Mouse (Mus musculus) fibroblast of lung, adult 2 months (primary cell): ENCODE measurements around the gene Rab28.
"Not testable (repeated sequence)": the region's sequence is repeated elsewhere in the genome, so short reads cannot be mapped to it uniquely, and the experiment has no call there.

Experiments used
- DNase-seq: peaks from one replicate; pipeline ENCODE4 v3.0.0-alpha.2; 2011; ENCODE audit warnings: low read depth

Rab28 gene

DNA sequence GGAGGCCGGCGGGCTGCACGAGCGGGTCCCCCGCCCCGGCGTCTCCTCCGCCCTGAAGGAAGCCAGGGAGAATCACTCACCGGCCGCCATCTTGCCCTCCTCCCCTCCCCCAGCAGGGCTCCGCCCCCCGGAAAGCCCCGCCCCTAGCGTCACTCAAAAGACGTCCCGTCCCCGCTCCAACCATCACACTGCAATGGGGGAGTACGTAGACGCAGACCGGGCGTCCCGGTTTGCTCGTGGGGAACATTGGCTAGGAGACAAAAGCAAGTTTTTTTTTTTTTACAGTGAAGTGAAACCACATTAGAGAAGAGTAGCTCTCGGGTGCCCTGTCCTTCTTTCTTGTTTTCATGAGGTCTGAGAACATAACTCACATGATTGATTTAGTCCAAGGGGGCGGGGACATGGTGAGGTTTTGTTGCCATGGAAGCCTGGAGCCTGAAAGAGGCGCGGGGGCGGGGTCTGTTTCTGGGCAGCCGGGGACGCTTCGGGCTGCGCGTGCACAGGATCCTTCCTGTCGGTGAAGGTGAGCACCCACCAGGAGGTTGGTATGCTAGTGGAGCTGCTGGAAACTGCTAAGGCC is at the start of gene Rab28:
Rab28 (minus strand) TSS at position 107 of the 580 bp plus-strand sequence.
- peak; percentile 82 for DNase-seq

DNA sequence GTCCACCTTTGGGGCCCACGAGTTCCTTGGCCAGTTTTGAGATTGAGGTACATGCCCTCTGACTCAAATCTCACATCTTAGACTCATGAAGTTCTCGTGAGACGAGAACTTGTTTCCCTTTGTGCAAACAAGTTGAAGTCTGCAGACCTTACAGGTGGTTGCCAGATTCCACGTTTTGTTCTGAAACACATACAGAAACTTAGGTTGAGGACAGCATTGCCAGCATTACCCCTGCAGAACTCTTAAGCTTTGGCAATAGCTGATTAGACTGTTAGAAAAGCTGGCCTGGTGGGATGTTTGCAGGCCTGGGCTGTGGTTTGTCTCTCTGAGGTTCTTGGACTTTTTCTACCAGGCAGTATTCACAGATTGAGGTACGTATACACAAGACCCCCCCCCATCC is 49.4 kb upstream of the Rab28 start:
- DNase-seq = no peak

DNA sequence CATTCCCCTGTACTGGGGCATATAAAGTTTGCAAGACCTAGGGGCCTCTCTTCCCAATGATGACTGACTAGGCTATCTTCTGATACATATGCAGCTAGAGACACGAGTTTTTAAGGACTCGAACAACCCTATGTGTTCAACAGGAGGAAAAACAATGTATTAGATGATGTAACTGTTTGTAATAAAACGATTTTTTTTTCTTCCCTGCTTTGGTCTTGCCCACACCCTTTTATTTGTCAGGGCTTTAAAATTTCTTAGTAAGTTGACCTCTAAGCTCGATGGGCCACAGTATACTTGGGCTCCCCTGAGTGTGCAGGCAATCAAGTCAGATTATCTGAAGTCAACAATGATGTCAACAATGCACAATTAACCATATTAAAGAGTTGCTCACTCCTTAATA is 48.4 kb upstream of the Rab28 start:
- DNase-seq = no peak

DNA sequence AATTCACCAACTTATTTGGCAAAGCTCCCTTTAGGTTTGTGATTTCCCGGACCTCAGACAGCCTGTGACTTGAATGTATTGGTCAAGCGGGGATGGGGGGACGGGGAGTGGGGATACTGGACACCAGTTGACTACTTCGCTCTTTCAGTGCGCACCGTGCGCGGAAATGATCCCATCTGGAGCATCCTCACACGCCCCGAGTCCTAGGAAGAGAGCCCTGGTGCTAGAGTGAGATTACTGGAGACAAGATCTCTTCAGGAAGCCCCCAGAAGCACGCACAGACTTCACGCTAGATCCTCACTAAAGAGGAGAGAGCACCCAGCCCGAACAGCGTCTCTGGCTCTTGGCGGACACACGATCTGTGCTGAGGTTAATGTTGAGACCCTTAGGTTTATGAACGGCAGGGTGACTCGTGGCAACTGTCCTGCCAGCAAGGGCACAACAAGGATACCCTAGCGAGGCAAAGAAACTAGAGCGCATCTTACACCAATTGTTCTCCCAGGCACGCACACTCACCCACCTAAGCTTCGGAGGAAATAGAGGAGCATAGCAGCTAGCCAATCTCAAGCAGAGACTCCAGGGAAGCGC is 47.5 kb upstream of the Rab28 start:
- no peak for DNase-seq

DNA sequence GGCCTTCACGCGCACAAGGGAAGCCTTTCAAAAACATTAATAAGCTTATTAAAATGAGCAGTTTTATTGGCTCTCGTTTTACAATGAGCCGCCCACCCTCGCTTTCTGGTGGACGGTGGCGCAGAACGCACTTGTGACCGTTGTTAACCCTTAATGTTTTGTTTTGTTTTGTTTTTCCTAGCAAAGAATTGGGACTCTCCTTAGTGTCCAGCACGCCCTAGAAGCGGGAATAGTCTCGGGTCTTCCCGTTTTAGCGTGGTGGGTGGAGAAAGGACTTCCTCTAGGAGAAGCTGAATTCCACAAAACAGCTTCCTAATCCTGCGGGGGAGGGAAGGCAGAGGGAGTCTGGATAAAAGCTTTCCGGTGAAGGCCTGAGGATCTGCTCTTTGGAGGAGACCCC is 46.9 kb upstream of the Rab28 start:
- DNase-seq = no peak

DNA sequence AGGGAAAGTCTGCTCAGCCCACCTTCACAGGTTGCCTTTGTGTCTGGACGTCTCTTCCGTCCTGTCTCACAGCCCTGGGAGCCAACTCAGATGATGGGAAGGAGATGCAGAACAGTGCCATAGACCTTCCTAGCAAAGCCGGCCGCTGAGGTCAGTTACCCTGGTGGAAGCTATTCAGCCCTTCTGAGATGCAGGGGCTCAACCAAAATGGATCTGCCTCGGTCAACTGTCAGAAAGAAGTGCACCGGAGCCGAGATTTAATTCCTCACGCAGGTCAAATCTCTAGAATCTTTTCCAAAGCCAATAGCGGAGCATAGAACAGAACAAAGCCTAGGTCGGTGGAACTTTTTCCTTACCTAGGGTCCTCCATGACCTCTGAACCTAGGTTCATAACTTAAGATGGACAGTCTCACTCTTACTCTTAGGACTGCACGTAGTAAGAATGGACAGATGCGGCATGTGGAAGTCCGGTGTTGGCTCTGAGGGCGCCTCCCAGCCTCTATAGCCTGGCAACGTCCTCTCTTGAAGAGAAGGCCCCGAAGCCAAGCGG is 46.3 kb upstream of the Rab28 start:
- no peak for DNase-seq

DNA sequence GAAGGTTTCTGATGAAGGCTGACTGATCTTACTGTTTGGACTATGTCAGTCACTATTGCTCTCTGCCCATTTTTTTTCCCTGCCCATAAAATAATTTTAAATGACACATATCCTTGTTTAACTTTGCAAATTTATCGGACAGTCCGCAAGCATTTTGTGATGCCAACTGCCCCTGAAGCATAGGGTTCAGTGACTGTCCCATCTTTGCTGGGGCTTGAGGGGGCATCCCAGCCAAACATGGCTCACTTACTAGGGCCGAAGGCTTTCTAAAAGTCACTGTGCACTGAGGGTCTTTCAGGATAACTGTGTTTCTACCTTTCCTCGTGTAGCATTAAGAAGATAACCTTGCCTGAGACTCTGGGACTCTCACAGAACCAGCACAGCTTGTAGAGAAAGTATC is 44.8 kb upstream of the Rab28 start:
- DNase-seq = no peak

DNA sequence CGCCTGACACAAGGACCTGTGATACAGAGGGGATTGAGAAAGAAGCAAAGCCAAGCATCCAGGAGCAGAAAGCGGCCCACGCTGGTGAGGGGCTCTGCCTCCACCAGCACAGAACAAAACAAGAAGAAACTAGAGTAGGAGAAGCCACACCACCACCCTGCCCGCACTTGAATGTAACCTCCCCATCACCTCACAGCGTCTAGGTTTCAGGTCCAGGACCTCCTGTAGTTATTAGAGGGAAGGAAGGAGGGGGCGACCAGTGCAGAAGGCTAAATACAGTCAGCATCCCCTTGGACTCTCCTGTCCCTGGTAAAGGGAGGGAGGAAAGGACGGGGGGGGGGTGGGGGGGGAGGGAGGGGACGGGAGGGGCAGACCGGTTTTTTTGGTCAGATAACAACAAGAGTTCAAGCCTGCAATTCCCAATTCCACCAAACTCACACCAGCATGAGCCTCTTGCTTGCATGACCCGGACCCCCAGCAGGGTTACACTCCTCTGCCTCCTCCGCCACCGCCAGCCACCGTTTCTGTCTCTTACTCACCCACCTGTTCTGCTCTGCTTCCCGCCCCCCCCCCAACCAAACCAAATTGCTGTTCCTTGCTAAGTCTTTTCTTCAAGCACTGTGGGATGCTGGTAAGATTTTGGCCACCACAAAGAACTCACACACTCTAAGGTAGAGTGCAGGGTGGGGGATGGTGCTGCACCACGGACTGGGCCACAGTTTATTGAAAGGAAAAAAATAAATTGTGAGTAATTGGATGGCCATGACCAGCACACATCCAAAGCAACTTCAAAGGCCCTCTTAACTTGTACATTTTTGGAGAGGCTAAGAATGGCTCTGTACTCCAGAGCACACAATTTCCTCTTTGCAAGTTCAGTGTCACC is 37.2 kb upstream of the Rab28 start:
- DNase-seq = no peak

DNA sequence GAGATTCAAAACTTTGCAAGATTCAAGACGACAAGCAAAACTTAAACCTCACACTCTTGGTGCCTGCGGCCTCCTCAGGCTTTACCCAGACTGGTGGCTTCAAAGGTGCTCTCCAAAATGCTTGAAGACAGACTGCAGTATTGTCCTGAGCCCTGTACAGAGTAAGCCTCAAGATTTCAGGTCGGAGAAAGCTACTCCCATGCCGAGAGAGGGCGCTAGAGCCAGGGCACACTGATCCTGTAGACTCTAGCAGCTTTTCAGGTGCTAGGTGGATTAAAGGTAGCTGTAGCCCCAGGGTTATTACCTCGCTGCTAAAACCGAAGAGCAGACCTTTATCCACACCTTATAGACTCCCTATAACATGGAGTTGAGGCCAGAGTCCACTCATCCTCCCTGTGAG is 36.3 kb upstream of the Rab28 start:
- DNase-seq = no peak

DNA sequence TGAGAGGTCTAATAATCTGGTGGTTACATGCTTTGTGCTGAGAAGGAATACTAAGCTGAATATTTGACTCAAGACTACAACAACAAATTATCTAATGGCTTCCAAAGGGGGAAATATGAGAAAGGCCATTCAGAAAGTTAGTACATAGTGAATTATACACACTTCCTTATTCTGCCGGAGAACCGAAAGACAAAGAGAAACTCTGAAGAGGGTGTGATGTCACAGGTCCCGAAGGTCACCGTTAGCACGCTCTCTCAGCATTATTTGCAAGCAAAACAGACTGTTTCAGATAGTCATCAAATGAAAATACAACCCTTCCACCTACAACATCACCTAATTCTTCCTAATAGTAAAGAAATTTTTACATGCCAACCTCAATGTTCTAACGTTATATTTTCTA is 30.9 kb upstream of the Rab28 start:
- DNase-seq = no peak

DNA sequence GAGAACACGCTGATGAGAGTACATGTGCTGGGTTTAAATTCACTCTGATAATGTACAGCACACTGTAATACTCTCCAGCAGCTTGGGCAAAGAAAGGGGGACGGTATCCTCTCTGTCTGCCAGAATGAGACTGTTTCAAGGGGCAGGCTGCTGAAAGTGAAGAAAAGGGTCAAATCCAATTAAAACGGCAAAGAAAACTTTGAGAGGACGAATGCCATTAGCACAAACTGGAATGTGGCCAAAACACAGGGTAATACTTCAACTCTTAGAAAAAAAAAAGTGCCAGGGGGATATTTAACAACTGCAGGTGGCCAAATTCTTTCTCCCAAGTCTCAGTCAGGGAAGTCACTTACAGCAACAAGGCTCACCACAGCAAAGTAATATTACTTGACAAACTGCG is 29.1 kb upstream of the Rab28 start:
- no peak for DNase-seq

DNA sequence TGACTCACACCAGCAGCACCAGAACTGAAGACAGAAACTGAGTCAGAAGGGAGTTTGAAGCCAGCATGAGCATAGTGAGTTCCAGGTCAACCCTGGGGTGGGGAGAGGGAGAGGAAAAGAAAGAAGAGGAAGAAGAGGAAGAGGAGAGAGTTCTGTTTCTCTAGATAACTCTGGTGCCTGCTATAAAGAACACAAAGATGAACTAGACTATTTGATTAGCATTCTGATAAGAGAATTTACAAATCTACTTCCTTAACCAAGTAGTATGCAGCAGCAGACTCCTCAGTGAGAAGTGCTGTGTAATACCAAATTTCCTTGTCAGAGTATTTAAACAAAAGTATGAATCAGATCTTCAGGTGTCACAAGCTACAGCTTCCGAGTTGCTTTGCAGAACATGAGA is 19.1 kb upstream of the Rab28 start:
- no peak for DNase-seq

DNA sequence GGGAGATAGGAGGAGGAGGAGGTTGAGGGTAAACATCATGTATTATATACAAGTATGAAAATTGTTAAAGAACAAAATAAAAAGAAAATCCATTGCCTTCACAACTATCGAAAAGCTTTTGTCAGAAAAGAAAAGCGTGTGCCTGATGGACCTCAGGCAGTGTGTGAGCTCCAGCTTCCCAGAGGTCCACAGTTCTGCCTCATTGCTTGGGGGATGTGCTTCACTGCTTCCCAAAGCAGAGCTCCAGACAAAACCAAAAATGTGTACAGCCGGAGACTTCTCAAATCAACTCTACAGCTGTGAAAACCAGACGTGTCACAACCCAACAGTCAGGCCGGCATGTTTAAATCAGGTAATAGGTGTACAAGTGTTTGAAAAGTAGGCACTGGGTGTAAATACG is 17.6 kb upstream of the Rab28 start:
- no peak for DNase-seq

DNA sequence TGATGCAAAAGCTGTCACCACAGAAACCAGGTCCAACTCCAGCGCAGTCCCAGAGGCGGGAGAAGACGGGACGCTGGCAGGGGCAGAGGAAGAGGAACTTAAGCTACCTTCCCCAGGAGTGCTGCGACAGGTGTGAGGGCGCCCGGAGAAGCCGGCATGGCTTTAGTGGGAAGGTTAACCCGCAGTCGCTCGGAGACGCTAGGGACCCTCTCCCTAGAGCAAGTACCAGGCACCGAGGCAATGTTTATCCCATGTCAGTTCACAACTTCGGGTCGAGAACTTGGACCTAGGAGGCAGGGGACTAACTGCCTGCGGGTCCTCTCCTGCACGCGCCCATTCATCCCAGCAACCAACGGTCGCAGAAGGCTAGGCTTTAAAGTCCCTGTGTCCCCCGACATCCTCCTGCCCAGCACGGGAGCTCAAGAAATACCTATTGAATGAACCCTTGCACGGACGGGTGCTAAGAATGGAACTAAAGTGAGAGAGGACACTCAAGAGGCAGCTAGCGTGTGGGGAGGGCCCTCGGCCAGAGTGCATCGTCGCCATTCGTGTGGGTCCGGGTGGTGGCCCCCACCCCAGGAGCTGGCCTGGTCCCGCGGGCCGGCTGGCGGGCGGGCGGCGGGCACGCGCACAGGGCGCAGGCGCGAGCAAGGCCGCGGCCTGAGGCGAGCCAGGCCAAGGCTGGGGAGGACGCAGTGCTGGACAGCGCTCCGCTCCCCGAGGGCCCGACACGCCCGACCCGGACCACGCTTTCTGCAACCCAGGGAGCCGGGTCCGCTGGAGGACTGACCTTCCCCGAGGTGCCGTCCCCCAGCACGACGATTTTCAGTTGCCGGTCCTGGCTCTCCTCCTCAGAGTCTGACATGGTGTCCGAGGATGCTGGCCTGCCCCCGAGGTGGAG is 592 bp downstream of the Rab28 start:
- DNase-seq = peak; percentile 23

DNA sequence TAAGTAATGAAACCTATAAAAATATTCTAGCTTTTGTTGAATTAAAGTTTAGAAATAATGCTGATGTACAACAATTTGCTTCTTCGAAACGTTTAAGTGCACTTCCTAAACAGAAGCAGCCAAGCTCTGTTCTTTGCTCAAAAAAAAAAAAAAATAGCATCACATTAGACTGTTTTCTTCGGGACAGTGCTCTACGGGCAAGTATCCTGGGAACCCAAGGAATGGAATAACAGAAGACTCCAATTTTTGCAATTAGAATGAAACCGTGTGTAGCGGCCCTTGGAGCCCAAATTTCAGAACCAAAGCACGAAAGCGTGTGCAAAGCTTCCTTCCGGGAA is 1.2 kb downstream of the Rab28 start:
- no peak for DNase-seq

DNA sequence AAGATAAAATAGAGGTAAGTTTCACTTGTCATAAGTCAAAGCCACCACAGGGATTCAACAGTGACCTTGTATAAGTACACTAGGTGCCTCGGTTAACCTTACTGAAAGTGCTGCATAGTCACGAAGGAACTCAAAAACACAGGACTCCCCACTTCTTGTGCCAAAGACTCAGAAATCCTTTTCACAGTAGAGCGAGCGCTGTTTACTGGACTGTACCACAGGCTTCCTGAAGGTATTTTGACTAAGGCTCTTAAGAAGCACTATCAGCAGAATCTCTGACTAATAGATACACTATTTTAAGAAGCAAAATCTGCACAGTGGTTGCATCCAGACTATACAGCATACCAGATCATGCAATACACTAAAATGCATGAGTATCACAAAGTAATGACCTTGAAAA is 6.9 kb downstream of the Rab28 start:
- DNase-seq = not testable (repeated sequence)

DNA sequence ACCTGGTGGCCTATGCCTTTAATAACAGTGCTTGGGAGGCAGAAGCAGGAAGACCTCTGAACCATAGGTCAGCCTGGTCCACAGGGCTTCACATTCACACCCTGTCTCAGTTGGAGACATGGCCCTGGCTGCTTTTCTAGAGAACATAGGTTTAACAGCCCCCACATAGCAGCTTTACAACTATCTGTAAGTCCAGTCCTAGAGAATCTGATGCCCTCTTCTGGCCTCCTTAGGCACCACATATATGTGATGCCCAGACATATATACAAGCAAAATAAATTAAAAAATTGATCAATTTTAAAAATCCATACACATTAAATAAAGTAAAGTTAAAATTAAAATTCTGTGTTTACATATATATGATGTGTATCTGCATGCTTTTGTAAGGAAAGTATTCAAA is 10.0 kb downstream of the Rab28 start:
- no peak for DNase-seq

DNA sequence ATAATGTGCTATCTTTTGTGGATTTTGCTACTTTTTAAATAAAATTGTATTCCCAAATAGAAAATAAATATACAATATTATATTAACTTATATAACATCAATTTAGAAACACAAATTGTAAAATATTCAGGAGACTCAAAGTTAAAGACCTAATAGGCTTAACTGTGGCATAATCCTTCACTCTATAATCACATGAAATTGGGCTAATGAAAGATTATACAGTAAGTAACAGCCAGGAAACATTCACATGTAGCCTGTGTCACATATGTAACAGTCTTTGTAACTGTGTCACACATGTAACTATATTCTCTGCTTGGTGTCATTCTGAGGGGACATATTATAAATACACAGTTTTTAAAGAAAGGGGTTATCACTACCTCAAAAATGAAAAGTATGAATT is 22.9 kb downstream of the Rab28 start:
- DNase-seq = no peak

DNA sequence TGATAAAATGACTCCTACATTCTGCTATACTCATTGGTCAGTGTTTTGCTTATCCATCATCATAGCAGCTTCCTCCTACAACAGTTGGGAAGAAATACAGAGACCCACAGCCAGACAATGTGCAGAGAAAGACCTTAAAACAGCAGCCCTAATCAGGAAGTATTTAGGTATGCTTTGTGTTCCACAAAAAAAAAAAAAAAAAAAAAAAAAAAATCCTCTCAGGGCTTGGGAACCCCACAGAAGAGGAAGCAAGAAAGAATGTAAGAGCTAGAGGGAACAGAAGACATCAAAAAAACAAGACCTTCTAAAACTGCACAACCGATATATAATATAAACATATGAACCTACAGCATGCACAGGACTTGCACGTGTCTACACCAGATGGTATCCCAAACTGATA is 24.0 kb downstream of the Rab28 start:
- no peak for DNase-seq

DNA sequence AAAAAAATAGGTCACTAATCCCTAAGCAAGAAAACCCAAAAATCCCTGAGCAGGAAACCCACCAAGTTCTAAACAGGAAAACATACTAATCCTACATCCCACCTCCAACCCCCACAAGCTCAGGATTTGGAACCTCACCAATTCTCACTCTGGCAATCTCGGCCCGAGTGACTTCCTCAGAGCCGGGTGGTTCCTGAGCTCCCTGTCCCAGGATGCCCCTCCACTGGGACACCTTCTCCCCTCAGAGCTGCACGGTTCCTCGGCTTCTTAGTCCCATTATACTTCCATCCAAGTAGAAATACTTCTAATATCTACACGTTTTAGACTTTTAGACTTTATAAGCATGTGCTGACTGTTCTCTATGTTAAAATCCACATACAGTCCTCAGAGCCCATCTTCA is 41.9 kb downstream of the Rab28 start:
- DNase-seq = no peak

DNA sequence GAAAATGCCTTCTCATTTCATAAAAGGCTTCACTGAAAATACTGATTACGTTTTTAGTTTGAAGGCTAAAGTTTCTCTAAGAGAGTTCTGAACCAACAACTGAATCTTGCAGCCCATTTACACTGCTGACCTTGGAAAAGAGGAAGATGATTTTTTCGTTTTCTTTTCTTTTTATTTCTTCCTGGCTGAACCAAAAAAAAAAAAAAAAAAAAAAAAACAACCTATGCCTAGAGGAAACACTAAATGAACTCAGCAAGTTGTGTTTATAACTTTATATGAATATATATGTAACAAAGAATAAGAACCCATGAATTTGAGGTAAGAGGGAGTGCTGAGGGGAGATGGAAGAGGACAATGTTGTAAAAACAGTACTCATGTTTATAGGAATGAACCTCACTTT is 71.2 kb downstream of the Rab28 start:
- DNase-seq = no peak
